25 mouse cellular contexts compared by ENCODE assay signal in genomic region chr13:53805872-53806271, GRCm38 (mm10).
"Had no signal": no experiment of that assay in that cellular context is flagged by ENCODE, and none has a peak within 500 bp of the region (broad histone marks: within the 10 kb centered on the region; RNA-seq: fewer than 3 reads in every experiment).

No protein-coding gene starts in this region.

- H3K36me3 ChIP-seq: limb, embryonic 10.5 days; limb, embryonic 13.5 days; liver, embryonic 12.5 days; liver, embryonic 15.5 days; lung, embryonic 15.5 days; midbrain, embryonic 15.5 days; neural tube, embryonic 12.5 days; neural tube, embryonic 15.5 days had no signal

- H3K27ac ChIP-seq: kidney, postnatal 0 days; layer of hippocampus, adult 2 months; limb, embryonic 10.5 days; limb, embryonic 13.5 days; liver, embryonic 12.5 days; liver, embryonic 15.5 days; lung, embryonic 15.5 days; midbrain, embryonic 15.5 days; neural tube, embryonic 12.5 days; neural tube, embryonic 15.5 days; stomach, postnatal 0 days had no signal

- DNase-seq: kidney, postnatal 25 days; layer of hippocampus, adult 9-11 months; liver; lung, adult 18-20 months; lung, postnatal 10 days; lung, postnatal 36 days; right cerebral cortex, adult 18-20 months; right cerebral cortex, postnatal 14 days; right cerebral cortex, postnatal 4 days; thymus, adult 2 months; thymus, postnatal 14 days; thymus, postnatal 4 days had no signal

- H3K27me3 ChIP-seq: liver, embryonic 12.5 days; lung, embryonic 15.5 days; midbrain, embryonic 15.5 days; neural tube, embryonic 12.5 days; neural tube, embryonic 15.5 days had no signal

- H3K4me3 ChIP-seq: layer of hippocampus, adult 2 months; limb, embryonic 10.5 days; limb, embryonic 13.5 days; liver, embryonic 12.5 days; liver, embryonic 15.5 days; lung, embryonic 15.5 days; megakaryocyte, embryonic 14.5 days; midbrain, embryonic 15.5 days; neural tube, embryonic 12.5 days; neural tube, embryonic 15.5 days had no signal

- H3K9ac ChIP-seq: limb, embryonic 13.5 days; liver, embryonic 12.5 days; liver, embryonic 15.5 days; lung, embryonic 15.5 days; midbrain, embryonic 15.5 days; neural tube, embryonic 12.5 days; neural tube, embryonic 15.5 days had no signal

- H3K4me2 ChIP-seq: limb, embryonic 13.5 days; liver, embryonic 12.5 days; liver, embryonic 15.5 days; lung, embryonic 15.5 days; midbrain, embryonic 11.5 days; midbrain, embryonic 15.5 days; neural tube, embryonic 12.5 days; neural tube, embryonic 15.5 days had no signal

- H3K9me3 ChIP-seq: limb, embryonic 10.5 days; liver, embryonic 12.5 days; liver, embryonic 15.5 days; lung, embryonic 15.5 days; midbrain, embryonic 15.5 days; neural tube, embryonic 12.5 days; neural tube, embryonic 15.5 days had no signal

- H3K4me1 ChIP-seq: liver, embryonic 12.5 days; liver, embryonic 15.5 days; megakaryocyte, embryonic 14.5 days; midbrain, embryonic 15.5 days had no signal

- ATAC-seq: liver, embryonic 12.5 days; midbrain, embryonic 15.5 days had no signal
